Mouse (Mus musculus): Measurements from ENCODE around the gene Il2rg. TPM values are rescaled to one million over a fixed set of nuclear protein-coding genes. Genes with fewer than 3 reads are reported as not detected.

Gene Il2rg
- total RNA-seq, 2 experiments from 2014 or later, result 0.90 to 1.6 TPM

- no peak for DNase-seq
Measured at GRCm38 (mm10) chrX:101260441-101261325, 7.4 kb downstream of the Il2rg start.

GRCm38 (mm10) chrX:101256603-101257002 is 11.5 kb downstream of the Il2rg start:
- DNase-seq, result no peak

- no peak for DNase-seq
Measured at GRCm38 (mm10) chrX:101254740-101255139, 13.3 kb downstream of the Il2rg start.

GRCm38 (mm10) chrX:101253952-101254729 is 13.9 kb downstream of the Il2rg start, which contains the start of gene Foxo4:
Gene Foxo4, plus strand, starts transcription at chrX:101254528.
- peak; percentile 81 to 85 for DNase-seq

- no peak for DNase-seq
Measured at GRCm38 (mm10) chrX:101245011-101245410, 23.0 kb downstream of the Il2rg start.

GRCm38 (mm10) chrX:101222796-101223162 is 45.3 kb downstream of the Il2rg start:
- DNase-seq, result no peak

GRCm38 (mm10) chrX:101221834-101222795 is 45.9 kb downstream of the Il2rg start, which contains the start of gene Snx12:
Gene Snx12, minus strand, starts transcription at chrX:101222563.
- peak; percentile 87 for DNase-seq

Other genes starting within 250 kb of the Il2rg start
- not detected for gene Tex11, start 208.6 kb downstream of the Il2rg start, total RNA-seq (2021)
- 1 to 10 TPM; 4.8 to 6.8 TPM for gene Slc7a3, start 182.2 kb downstream of the Il2rg start, total RNA-seq (2021)
- gene Snx12, start 45.7 kb downstream of the Il2rg start, total RNA-seq (2021), result 10 to 100 TPM; 81.5 to 88.3 TPM
- 10 to 100 TPM; 21.3 to 25.4 TPM for gene Foxo4, start 13.7 kb downstream of the Il2rg start, total RNA-seq (2021)
- gene Gm614, start 4.3 kb downstream of the Il2rg start, total RNA-seq (2021), result not detected
- not detected for gene Gm20489, start 768 bp upstream of the Il2rg start, total RNA-seq (2021)
- 10 to 100 TPM; 23.1 to 26.5 TPM for gene Med12, start 5.8 kb upstream of the Il2rg start, total RNA-seq (2021)
- 100 to 1,000 TPM; 186 to 189 TPM for gene Nlgn3, start 30.9 kb upstream of the Il2rg start, total RNA-seq (2021)
- gene Gjb1, start 108.1 kb upstream of the Il2rg start, total RNA-seq (2021), result 10 to 100 TPM; 10.3 to 13.0 TPM
- 100 to 1,000 TPM; 159 to 175 TPM for gene Zmym3, start 152.6 kb upstream of the Il2rg start, total RNA-seq (2021)
- 100 to 1,000 TPM; 135 to 149 TPM for gene Nono, start 161.1 kb upstream of the Il2rg start, total RNA-seq (2021)
- gene Itgb1bp2, start 180.8 kb upstream of the Il2rg start, total RNA-seq (2021), result 1 to 10 TPM; 1.0 to 1.4 TPM

All from layer of hippocampus, postnatal 36 days (tissue).